Mouse (Mus musculus): ENCODE results near the gene Mycl.

DNA sequence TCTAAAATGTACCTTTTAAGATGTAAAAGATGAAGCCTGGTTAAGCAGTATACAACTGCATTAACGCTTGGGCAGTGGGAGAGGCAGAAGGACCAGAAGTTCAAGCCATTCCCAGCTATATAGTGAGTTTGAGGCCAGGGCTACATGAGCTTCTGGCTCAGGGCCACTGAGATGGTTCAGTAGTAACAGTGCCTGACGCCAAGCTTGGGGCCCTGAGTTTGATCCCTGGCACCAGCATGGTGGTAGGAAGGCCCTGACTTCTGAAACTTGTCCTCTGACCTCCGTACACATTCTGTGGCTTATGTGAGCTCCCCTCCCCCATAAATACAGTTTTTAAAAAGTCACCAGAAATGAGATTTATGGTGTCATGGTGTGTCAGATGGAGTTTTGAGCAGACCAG, 26.1 kb downstream of the Mycl start:
- TF ChIP-seq CTCF (conservative IDR thresholded peaks at IDR 0.05; ENCODE audit: insufficient read depth, insufficient read length, low read depth, low read length) (no peak), POLR2A (IDR thresholded peaks at IDR 0.05; ENCODE audit: low read depth, low read length) (no peak)
